ENCODE assay signal across 8 mouse cellular contexts in the genomic region with DNA sequence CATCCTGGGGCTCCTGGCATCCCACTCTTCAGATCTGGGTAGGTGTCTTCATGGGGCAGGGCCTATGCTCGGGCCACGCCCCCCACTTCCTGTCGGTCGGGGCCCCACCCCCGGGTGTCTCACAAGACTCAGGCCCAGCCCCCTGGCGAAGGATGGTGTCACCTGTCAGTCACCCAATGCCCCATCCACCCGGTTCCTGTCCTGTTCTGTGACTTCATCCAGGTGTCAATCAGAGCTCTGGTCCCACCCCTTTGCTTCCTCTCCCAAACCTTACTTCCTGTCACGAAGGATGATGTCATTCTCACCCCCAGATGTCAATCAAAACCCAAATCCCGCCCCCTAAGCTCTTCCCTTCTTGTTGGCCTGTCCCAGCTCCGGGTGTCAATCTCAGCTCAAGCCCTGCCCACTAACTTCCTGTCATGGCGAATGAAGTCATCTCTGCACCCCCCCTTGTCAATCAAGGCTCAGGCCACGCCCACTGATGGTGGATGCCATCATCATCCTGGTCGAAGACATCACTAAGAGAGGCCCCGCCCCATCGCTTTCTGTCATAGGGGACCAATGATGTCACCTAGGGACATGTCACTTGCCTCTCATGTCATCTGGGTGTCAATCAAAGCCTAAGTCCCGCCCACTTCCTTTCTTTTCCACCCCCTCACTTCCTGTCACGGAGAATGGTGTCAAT. TPM values are rescaled to one million over a fixed set of nuclear protein-coding genes. Genes with fewer than 3 reads are reported as not detected.
DNase-seq lines count a peak whose midpoint lies in the region; ATAC-seq lines count a peak whose summit lies in the region.

No protein-coding gene starts in this region.

- peak overlapping the region; percentile 74 for H3K4me3 ChIP-seq in embryonic facial prominence, embryonic 10.5 days
- H3K4me3 ChIP-seq in hindbrain, embryonic 10.5 days = peak overlapping the region; percentile 72
- H3K4me3 ChIP-seq in midbrain, embryonic 16.5 days (ENCODE audit: low read depth, low read length) = peak overlapping the region; percentile 64

- H3K27me3 ChIP-seq in embryonic facial prominence, embryonic 10.5 days (replicated peaks; ENCODE audit: low read depth, poor library complexity, severe bottlenecking) = no peaks in the 10 kb centered on the region
- H3K27me3 ChIP-seq in hindbrain, embryonic 10.5 days (ENCODE audit: insufficient read depth, poor library complexity, severe bottlenecking) = no peaks in the 10 kb centered on the region
- no peaks in the 10 kb centered on the region for H3K27me3 ChIP-seq in midbrain, embryonic 16.5 days (ENCODE audit: control insufficient read depth, insufficient read depth, low read depth, low read length)

- H3K27ac ChIP-seq in embryonic facial prominence, embryonic 10.5 days (replicated peaks) = no peak overlapping the region
- no peak overlapping the region; the same call in 1 of the 2 replicates for H3K27ac ChIP-seq in hindbrain, embryonic 10.5 days
- no peak overlapping the region for H3K27ac ChIP-seq in midbrain, embryonic 16.5 days (ENCODE audit: low read length)

- peak; percentile 13 for ATAC-seq in midbrain, embryonic 16.5 days

- H3K36me3 ChIP-seq in embryonic facial prominence, embryonic 10.5 days (replicated peaks) = peaks cover 40% of the 10 kb centered on the region
- H3K36me3 ChIP-seq in hindbrain, embryonic 10.5 days = peaks cover 35% of the 10 kb centered on the region
- 0 out of 2 replicates have a peak, but pooled peaks cover 3% of the 10 kb centered on the region for H3K36me3 ChIP-seq in midbrain, embryonic 16.5 days (ENCODE audit: control insufficient read depth, insufficient read depth, low read length)

- WGBS in embryonic facial prominence, embryonic 10.5 days = 81% methylated on average over 17 of the region's 17 CpGs
- WGBS in hindbrain, embryonic 10.5 days = 82% methylated on average over 17 of the region's 17 CpGs
- 84% methylated on average over 17 of the region's 17 CpGs for WGBS in midbrain, embryonic 16.5 days

- H3K9ac ChIP-seq in midbrain, embryonic 16.5 days (ENCODE audit: low read depth, low read length) = no peak overlapping the region

- H3K4me2 ChIP-seq in midbrain, embryonic 16.5 days (ENCODE audit: low read length) = peak overlapping the region; percentile 79

- peaks cover 71% of the 10 kb centered on the region for H3K9me3 ChIP-seq in embryonic facial prominence, embryonic 10.5 days
- H3K9me3 ChIP-seq in hindbrain, embryonic 10.5 days = peaks cover 67% of the 10 kb centered on the region
- H3K9me3 ChIP-seq in midbrain, embryonic 16.5 days (replicated peaks; ENCODE audit: control insufficient read depth, low read length, poor library complexity, severe bottlenecking) = peaks cover 23% of the 10 kb centered on the region; the same call in 1 of the 2 replicates

- H3K4me1 ChIP-seq in embryonic facial prominence, embryonic 10.5 days = peaks cover 5% of the 10 kb centered on the region; the same call in 1 of the 2 replicates
- H3K4me1 ChIP-seq in hindbrain, embryonic 10.5 days (replicated peaks) = peaks cover 12% of the 10 kb centered on the region; the same call in 1 of the 2 replicates
- H3K4me1 ChIP-seq in midbrain, embryonic 16.5 days (ENCODE audit: control insufficient read depth, insufficient read depth, low read length) = no peaks in the 10 kb centered on the region

- intact Hi-C loops in left cerebral cortex, postnatal 25 days (cut with DNase I) = loop anchor here (10.0 kb wide), 2 partner anchors 222 to 358 kb away; a partner anchor contains a TSS

- peak; percentile 56 for DNase-seq in adrenal gland, postnatal 14 days
- no peak for DNase-seq in adrenal gland, adult 8-10 months
- peak; percentile 79 for DNase-seq in CD4-positive, CD25-positive, alpha-beta regulatory T cell, adult 2 months (ENCODE audit: low read depth, low spot score)
- DNase-seq in embryonic facial prominence, embryonic 10.5 days (ENCODE audit: low spot score) = peak; percentile 29
- DNase-seq in hindbrain, embryonic 10.5 days (ENCODE audit: low spot score) = peak; percentile 8
- peak; percentile 17 to 41 for DNase-seq in left cerebral cortex, postnatal 25 days (ENCODE audit: low spot score in 2 of 2)
- peak; percentile 83 for DNase-seq in testis, postnatal 10 days (ENCODE audit: low spot score)

RNA-seq across cellular contexts. Expression of a gene that starts 1.2 kb away (rescaled TPM):
- total RNA-seq in adrenal gland, postnatal 14 days (2021) = 12.0 and 13.9 TPM in 2 replicates
- total RNA-seq in adrenal gland, adult 8-10 months (2022) = 10 to 100 TPM in 1 of 4 experiments, 1 to 10 TPM in 3; 8.8 to 11.5 (median 9.1) TPM
- 1.8 and 2.2 TPM in 2 replicates for polyA plus RNA-seq in embryonic facial prominence, embryonic 10.5 days (2016; fragmentation: Nextera tagmentation; extraction: Ambion mirVana)
- 2.1 and 5.2 TPM in 2 replicates for polyA plus RNA-seq in hindbrain, embryonic 10.5 days (2016; fragmentation: Nextera tagmentation; extraction: Ambion mirVana)
- total RNA-seq in left cerebral cortex, postnatal 25 days (2021) = 1 to 10 TPM; 3.3 to 5.5 TPM
- polyA plus RNA-seq in midbrain, embryonic 16.5 days (2015; fragmentation: Nextera tagmentation; extraction: Ambion mirVana) = 2.3 and 2.7 TPM in 2 replicates

RNA-seq across cellular contexts. Expression of a gene that starts 24.7 kb away (rescaled TPM):
- total RNA-seq in adrenal gland, postnatal 14 days (2021) = not detected in 2 replicates
- total RNA-seq in adrenal gland, adult 8-10 months (2022) = not detected
- polyA plus RNA-seq in embryonic facial prominence, embryonic 10.5 days (2016; fragmentation: Nextera tagmentation; extraction: Ambion mirVana) = not detected in 2 replicates
- not detected in 2 replicates for polyA plus RNA-seq in hindbrain, embryonic 10.5 days (2016; fragmentation: Nextera tagmentation; extraction: Ambion mirVana)
- not detected for total RNA-seq in left cerebral cortex, postnatal 25 days (2021)
- polyA plus RNA-seq in midbrain, embryonic 16.5 days (2015; fragmentation: Nextera tagmentation; extraction: Ambion mirVana) = 0.22 TPM in 1 of 2 replicates, not detected in the other

RNA-seq across cellular contexts. Expression of a gene that starts 53.8 kb away (rescaled TPM):
- not detected in 2 replicates for total RNA-seq in adrenal gland, postnatal 14 days (2021)
- not detected for total RNA-seq in adrenal gland, adult 8-10 months (2022)
- polyA plus RNA-seq in embryonic facial prominence, embryonic 10.5 days (2016; fragmentation: Nextera tagmentation; extraction: Ambion mirVana) = not detected in 2 replicates
- not detected in 2 replicates for polyA plus RNA-seq in hindbrain, embryonic 10.5 days (2016; fragmentation: Nextera tagmentation; extraction: Ambion mirVana)
- total RNA-seq in left cerebral cortex, postnatal 25 days (2021) = not detected
- polyA plus RNA-seq in midbrain, embryonic 16.5 days (2015; fragmentation: Nextera tagmentation; extraction: Ambion mirVana) = not detected in 2 replicates
